Mouse (Mus musculus) adrenal gland, adult 18-20 months (tissue): ENCODE measurements around the gene Nckap5. TPM values are rescaled to one million over a fixed set of nuclear protein-coding genes. Genes with fewer than 3 reads are reported as not detected.

Experiments
- DNase-seq, 2 experiments: peaks; one replicate each; pipeline ENCODE4 v3.0.0; 2021 to 2022; ENCODE audit warnings: low spot score in 2 of 2
- total RNA-seq, 2 experiments: library from RNA; stranded (reverse); gene quantifications; 1 replicate in 1 of 2; 2 replicates in 1 of 2; pipeline ENCODE4 v1.2.3; 2021

Nckap5 gene
- total RNA-seq, 2 experiments from 2014 or later = 25.8 to 55.1 TPM

DNA sequence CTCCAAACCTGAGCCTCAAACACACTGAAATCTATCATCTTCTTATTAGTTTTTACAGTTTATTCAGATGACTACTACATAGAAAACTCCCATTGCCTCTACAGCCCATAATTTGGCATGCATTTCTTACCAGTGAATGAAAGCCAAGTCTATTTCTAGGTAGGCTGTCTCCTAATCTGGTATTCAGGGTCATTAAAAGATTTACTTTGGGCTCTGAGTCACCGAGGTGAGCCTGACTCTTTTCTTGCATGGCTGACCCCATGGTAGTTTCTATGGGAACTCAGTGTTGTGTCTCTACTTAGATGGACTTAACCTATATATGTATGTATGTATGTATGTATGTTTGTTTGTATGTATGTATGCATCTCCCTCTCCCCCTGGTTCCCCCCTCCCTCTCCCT, 63.6 kb downstream of the Nckap5 start:
- DNase-seq = no peak

DNA sequence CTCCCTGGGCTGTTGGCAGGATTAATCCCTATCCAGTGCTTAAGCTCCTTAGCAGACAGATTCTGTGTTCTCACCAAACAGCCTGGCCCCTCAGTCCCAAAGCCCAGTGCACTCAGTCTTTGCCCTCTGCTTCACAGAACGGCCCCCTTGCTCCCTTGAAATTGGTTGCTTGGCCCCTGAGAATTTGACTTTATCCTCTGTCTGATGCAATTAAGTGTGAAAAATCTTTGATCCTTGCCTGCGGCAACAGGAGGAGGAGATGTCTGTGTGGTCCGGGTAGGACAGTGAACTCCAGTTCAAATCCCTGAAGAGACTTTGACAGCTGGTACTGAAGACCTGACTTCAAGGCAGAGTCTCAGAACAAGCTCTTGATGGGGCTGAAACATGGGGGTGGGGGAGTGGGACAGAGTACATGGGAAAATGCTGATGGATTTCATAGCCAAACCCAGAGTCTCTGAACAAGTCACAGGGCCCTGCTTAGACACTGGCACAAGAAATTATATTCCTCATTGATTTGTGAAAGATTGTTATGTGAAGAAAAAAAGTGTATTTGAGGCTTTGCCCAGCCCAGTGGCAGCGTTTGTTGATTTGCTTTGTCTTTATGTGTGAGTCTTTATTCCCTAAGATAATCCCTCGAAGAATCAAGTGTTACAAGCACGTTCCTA, 65.0 kb downstream of the Nckap5 start:
- DNase-seq = no peak

DNA sequence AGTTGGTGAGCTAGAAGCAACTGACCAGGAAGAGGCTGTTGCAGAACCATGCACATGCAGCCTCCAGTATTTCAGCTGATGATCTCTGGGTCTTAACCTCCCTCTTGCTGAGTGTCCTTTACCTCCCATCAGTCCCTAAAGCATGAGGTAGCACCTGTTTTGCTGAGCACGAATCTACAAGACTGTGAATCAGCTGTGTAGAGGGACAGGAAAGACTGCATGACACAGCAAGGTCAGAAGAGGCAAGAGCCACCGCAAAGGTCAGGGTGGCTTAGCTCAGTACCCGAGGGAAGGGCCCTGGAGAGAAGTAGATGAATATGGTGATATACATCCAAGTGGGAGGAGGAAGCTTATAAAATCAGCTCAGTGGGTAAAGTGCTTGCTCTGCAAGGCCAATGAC, 66.4 kb downstream of the Nckap5 start:
- peak in 1 of 2 experiments; percentile 11 for DNase-seq

DNA sequence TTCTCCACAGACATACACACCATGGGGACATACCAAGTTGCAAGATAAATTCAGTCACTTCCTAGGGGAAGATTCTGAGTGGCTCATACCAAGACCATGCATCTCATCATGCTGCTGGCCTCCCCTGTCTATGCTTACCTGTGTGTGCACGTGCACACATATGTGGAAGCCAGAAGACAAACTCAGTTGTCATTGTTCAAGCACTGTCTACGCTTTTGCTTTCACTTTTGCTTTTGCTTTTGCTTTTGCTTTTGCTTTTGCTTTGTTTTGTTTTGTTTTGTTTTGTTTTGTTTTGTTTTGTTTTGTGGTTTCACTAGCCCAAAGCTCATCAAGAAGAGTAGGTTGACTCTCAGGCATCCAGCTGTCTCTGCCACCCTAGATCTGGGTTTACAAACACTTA, 67.4 kb downstream of the Nckap5 start:
- DNase-seq = no peak

DNA sequence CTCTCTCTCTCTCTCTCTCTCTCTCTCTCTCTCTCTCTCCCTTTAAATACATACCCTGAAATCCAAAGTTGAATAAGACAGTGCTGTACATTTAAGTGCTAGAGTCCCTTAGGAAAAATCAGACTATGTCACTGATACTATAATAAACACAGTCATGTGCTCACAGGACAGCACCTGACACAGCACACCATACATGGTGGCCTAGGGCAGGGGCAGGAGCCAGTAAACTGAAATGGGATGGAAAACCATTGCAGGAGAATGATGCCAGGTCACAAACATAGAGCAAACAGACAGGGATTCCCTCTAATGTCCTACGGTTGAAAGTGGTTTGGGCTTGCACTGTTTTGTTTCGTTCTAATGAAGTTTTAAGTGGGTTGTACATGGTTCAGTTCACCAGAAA, 70.2 kb downstream of the Nckap5 start:
- DNase-seq = no peak

DNA sequence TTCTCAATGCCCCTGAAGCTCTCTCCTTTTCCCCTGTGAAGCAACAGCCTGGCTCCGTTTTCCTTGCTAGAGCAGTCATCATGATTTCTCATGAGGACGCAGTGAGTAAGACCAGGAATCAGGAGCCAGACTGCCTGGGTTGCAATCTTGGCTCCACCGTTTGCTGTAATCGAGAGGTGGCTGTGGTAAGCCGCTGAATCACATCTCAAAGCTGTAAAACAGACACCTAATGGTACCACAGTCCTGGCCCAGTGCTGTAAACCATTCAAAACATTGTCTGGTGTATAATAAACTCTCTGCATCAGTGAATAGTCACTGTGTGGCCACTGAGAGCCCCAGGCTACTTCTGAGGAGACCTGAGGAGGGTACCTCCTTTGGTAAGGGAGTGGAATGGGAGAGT, 74.9 kb downstream of the Nckap5 start:
- DNase-seq = peak in 1 of 2 experiments; percentile 10

DNA sequence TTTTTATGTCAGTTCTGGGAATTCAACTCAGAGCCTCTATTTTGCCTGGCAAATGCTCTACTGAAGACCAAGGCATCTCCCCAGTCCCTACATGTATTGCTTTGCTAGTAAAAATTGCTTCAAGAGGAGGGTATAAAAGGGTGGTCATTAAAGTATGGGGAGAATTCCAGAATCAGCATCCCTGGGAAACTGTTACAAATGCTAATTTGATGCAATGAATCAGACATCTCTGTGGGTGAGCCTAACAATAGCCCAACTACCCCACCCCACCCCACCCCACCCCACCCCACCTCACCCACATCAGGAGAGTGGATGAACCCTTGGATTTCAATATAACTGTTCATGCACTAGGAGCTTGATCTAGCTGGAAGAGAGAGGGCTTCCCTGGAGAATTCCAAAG, 77.0 kb downstream of the Nckap5 start:
- no peak for DNase-seq

DNA sequence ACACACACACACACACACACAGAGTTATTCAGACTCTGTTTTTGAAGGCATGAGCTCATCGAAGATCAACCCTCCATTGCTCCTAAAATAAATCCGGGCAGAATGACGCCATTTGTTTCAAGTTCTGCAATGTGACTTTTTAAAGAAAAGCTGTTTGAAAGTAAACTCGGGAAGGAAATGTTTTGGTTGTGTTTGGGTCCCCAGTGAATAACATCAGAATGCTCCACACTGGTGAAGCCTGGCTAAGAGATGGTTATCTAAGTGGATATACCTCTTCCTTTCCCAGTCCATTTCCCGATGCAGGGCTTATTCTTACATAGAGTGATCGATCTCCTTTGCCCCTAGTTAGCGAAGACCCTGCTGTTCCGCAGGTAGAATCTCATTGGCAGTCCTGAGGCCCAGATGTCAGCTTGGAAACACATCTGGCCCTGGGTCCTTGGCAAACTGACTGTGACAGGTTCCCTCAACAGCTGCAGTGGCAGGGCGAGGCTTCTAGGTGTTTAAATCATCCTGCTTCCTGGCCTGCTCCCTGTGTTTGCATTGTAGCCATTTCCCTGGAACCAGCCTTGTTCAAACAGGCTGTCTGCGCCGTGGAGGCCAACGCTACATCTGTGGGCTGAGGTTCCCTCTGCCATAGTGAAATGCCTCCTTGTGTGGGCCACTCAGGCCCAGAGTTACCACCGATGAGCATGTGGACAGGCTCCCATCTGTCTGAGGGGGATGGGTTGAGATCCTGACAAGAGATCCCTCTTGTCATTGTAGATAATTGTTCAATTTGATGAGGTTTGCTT, 78.2 kb downstream of the Nckap5 start:
- peak in 1 of 2 experiments; percentile 13 for DNase-seq

DNA sequence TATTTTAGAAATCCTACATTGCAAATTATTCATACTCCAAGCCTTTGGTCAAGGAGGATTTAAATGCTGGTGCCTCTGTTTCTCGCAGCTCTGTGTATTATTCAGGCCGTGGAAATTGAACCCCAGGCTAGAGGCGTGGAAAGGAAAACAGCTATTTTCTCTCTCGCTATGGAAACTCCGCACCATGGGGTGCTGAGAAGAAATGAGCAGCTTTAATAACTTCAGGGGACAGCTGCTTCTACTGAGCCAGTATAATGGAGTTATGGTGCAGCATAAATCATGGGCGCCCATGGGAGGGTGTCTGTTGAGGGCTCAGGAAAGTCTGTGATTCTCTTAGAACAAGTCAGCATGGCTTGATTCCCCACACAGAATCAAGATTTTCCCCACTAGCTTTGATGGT, 79.5 kb downstream of the Nckap5 start:
- DNase-seq = no peak

DNA sequence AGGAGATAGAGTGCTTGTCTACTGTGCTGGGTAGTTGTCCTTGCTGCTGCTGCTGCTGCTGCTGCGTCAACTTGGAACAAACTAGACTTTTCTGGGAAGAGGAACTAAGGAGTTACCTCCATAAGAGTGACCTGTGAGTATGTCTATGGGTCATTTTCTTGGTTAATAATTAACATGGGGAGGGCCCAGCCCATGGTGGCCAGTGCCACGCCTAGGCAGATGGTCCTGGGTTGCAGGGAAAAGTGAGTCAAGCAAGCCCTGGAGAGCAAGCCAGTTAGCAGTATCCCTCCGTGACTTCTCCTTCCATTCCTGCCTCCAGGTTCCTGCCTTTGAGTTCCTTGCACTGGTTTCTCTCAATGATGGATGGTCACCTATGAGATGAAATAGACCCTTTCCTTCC, 80.4 kb downstream of the Nckap5 start:
- no peak for DNase-seq

DNA sequence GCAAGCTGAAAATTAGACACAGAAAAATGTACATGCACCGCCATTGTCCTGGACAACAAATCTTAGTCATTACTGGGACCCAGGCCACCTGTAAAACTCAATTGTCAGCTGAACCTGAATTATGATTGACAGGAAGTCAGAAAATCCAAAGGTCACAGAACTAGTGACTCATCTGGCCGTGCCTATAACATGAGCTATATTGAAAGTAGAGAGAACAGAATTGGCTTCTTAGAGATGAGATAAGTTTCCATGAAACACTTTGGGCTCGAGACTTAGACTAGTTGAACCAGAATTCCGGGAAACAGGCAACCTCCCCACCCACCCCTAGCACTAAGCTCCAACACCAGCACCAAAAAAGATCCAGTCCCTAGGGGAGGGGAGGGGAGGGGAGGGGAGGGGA, 82.7 kb downstream of the Nckap5 start:
- DNase-seq = no peak

DNA sequence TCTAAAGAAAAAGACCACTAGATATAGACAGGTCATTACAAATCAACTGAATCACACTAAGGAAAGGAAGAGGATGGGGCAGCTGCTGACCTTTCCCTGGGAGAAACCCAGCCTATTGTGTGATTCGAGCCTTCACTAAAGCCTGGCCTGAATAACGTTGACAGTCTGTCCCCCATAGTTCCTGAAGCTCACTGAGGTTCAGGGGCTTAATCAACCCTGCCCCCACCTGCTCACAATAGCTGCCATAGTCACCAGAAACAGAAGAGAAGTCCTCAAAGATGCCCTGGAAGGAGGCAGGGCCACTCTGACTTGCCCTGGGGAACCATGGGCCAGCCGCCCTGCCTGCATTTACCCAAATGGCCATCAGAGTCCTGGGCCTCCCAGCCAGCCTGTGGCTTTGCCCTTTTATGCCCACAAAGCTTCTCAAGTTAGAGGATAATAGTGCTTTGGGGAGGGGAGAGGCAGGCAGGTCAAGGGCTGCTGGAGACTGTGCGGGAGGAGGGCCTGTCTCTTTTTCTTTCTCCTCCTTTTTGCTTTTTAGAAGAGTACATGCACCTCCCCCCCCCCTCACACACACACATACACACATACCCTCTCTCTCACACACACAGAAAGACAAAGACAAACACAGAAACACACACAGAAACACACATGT, 85.0 kb downstream of the Nckap5 start:
- no peak for DNase-seq

DNA sequence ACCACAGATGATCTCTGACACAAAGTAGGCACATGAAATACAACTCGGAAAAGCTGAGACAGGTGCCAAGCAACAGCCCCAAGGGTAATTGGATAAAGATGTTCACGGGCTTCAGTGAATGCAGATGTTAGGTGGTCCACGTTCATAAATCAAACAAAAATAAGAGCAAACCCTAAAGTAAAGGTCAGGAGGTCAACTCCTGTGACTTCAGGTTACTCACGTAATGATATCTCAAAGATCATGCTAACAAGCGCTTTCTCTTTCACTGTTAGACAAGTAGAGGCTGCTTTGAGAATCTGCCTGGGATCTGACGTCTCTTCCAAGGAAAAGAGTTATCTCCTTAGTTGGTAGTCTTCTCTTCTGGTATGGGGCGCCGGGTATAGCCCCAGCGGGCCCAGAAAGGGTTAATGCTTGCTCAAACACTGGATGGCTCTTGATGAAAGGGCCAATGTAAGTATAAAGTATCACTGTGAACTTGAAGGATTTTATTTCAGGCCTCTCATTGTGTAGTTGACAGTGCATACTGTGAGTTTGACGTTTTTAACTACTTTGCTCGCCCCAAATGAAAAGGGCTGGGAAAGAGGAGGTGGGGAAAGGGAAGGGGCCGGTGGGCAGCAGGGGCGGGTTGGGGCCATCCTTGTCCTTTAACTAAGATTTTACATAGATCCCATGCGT, 85.8 kb downstream of the Nckap5 start:
- no peak for DNase-seq

DNA sequence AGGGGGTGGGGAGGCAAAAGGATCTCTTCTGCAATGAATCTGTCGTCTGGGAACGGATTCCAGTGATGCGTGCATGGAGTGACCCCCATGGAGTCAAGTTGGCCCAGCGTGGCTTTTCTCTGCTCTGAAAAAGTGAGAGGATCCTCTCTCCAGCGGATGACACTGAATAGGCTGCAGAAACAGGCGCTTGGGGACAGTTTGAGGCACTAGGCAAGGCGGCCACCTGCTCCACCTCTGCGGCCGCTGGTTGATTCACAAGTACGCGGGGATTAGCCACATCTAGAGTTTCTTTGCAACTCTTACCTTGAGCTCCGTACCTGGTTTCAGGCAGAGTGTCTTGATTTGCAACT, 92.3 kb downstream of the Nckap5 start:
- DNase-seq = no peak

DNA sequence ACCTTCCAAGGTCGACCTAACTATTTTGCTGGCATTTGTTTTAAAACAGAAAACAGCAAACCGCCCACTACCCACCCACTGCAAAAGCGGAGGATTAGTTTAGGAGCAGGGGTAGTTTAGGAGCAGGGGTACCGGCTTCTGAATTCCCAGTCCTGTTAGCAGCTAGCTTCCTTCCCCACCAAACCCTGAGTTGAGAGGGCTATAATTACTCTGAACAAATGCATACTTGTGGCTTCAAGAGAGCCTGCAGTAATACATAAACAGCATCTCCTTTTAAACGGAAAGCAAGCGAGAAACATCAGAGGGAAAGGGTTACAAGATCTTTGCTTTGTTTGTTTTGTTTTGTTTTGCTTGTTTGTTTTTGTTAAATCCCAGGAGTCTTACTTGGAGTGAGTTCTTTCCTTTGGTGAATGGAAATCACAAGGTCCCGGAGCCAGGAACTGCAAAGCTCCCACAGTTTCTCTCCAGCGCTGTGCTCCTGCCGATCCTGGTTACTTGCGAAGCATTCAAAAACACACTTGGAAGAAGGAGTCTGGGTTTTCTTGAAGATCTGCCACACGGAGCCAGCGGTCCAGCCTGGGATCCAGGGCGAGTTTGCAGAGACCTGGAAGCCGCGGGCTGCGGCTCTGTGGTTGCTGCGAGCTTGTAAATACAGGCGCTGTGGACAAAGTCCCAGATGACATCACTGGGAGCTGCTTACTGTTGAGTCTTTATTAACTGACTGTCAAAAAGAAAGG, 92.9 kb downstream of the Nckap5 start:
- peak; percentile 34 to 36 for DNase-seq

DNA sequence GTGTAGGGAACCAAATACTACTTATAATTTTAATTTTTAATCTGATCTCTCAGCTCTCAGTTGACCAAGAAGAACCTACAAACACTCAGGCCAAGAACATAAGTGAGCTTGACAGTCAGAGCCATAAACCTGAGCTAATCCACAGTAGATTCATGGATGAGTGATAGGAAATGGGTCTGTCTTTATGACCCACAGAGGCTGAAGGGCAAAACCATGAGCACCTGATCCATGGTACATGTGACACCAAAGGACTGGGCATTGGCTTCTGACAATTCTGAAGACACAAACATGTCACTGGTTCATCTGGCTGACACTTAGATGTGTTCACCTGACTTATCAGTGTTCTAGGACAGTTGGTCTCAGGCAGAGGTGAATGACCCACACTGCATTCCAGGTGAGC, 98.9 kb downstream of the Nckap5 start:
- DNase-seq = no peak

DNA sequence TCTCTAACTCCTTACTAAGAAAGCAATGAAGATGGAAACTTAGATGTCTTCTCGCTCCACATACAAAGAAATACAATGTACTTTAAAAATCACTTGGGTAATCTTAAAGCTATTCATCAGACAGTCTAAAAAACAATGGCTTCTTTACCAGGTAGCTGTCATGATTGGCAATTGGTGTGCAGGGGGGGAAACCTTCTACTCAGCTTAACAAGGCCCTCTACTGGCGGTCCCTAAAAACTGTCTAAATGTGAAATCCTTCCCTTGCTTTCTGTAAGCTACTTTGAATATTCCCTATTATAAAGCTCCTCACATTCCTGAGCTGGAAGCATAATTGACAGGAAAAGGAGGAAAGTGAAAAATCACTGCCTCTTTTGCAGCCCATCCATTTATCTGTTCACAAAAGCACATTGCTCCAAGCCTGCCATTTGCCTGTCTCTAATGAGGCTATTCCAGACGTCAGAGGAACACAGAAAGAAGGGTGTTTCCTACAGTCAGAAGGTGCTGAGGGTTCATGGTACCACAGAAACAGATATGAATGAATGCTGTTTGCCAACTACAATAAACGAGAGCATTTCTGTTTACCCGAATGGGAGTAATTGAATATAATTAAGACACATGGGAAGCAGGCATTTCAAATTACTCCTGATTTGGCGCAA, 104.1 kb downstream of the Nckap5 start:
- DNase-seq = no peak

DNA sequence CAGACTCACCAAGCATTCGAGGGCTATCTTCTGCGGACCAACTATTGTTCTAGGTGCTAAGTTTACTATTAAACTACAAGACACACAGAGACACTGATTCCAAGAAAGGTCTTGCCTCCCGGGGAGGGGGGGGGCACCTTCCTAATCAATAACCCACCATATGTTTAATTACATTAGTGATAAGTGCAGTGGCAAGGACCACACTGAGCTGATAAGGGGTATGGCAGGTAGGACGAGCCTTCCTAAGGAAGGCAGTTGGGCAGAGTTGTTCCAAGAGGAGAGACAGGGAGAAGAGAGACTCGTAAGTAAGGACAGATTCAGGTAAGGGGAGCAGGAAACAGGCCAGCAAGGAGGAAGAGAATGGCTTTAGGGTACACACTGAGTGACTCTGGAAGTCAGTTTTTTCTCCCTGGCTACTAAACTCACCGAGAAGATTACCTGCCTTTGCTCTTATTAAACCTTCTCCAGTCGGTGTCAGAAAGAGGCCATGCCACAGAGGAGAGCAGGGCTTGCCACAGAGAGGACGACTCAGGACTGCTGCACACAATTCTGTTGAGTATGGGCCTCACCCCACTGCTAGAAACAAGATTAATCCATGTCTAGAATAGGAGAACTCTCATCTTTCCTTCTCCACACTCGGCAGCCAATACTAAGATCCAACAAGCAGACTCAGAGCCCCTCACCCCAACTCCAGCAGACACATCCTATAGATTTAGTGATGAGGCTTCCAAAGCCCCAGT, 104.8 kb downstream of the Nckap5 start:
- no peak for DNase-seq

DNA sequence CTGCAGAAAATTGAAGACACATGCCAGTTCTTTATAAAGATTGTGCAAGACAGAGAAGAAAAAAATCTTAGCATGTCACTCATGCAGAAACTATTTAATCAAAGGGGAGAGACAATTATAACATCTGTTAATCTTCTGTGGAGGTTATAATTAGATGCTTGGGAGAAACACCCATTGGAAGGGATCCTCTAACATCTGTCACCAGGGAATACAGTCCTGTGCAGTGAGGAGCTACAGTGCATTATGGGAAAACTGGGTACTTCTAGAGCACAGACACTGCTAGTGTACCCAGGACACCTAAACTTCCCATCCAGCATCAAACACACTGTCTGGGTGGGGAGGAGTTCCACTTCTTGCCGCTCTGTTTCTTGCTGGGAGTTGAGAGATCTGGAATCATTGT, 108.7 kb downstream of the Nckap5 start:
- DNase-seq = no peak
